Mouse (Mus musculus) thymus, adult 2 months (tissue): Measurements from ENCODE around the gene Tstd1.

Experiments used
- CTCF ChIP-seq: fragments of 200-500 bp; IDR thresholded peaks from 2 replicates; pipeline ENCODE4 v1.5.1; 2012; ENCODE audit warnings: mild to moderate bottlenecking, control low read depth, low read length, moderate library complexity, borderline replicate concordance; ENCODE audit not compliant: control insufficient read depth, poor library complexity, insufficient read depth; ENCODE audit errors: extremely low read depth
- POLR2A ChIP-seq: fragments of 200-500 bp; IDR thresholded peaks from 2 replicates; pipeline ENCODE4 v1.6.1; 2012; ENCODE audit warnings: mild to moderate bottlenecking, low read length, control low read depth, moderate library complexity; ENCODE audit not compliant: control insufficient read depth, poor library complexity, insufficient read depth; ENCODE audit errors: extremely low read depth

- TF ChIP-seq CTCF = no peak
- no peak for TF ChIP-seq POLR2A
Observed at GRCm38 (mm10) chr1:171410231-171410630, 8.4 kb upstream of the Tstd1 start.
